In genomic region chr8:110996641-110997430, GRCm38 (mm10) we compare ENCODE assay signal across 8 mouse cellular contexts. TPM values are rescaled to one million over a fixed set of nuclear protein-coding genes. Genes with fewer than 3 reads are reported as not detected.
DNase-seq lines count a peak whose midpoint lies in the region; ATAC-seq and TF ChIP-seq lines count a peak whose summit lies in the region.

No protein-coding gene starts in this region.

- H3K9me3 ChIP-seq in kidney, embryonic 14.5 days (ENCODE audit: control insufficient read depth, low read length): no peaks in the 10 kb centered on the region
- no peaks in the 10 kb centered on the region for H3K9me3 ChIP-seq in forebrain, postnatal 0 days (ENCODE audit: low read length)

- peaks cover 10% of the 10 kb centered on the region; the same call in 1 of the 2 replicates for H3K36me3 ChIP-seq in kidney, embryonic 14.5 days (ENCODE audit: control insufficient read depth, insufficient read depth, low read length)
- H3K36me3 ChIP-seq in forebrain, postnatal 0 days (ENCODE audit: insufficient read depth): peaks cover 13% of the 10 kb centered on the region
- 0 out of 2 replicates have a peak, but pooled peaks cover 5% of the 10 kb centered on the region for H3K36me3 ChIP-seq in macrophage (ENCODE audit: inconsistent target)

- WGBS in kidney, embryonic 14.5 days: 35% methylated on average over 16 of the region's 16 CpGs
- WGBS in forebrain, postnatal 0 days: 35% methylated on average over 16 of the region's 16 CpGs
- 31% methylated on average over 16 of the region's 16 CpGs for WGBS in macrophage (ENCODE audit: missing documents)

- peak overlapping the region; percentile 80 for H3K4me3 ChIP-seq in kidney, embryonic 14.5 days (ENCODE audit: low read length)
- H3K4me3 ChIP-seq in forebrain, postnatal 0 days (ENCODE audit: low read depth, low read length): peak overlapping the region; percentile 94
- peak overlapping the region; percentile 96 for H3K4me3 ChIP-seq in macrophage (ENCODE audit: inconsistent target)

- H3K27ac ChIP-seq in kidney, embryonic 14.5 days (ENCODE audit: low read depth, low read length): peak overlapping the region; percentile 77
- peak overlapping the region; percentile 64 for H3K27ac ChIP-seq in forebrain, postnatal 0 days (ENCODE audit: low read depth, low read length)
- peak overlapping the region; percentile 37 for H3K27ac ChIP-seq in macrophage

- H3K79me2 ChIP-seq in macrophage (ENCODE audit: inconsistent target): peaks cover 54% of the 10 kb centered on the region

- no peaks in the 10 kb centered on the region for H3K27me3 ChIP-seq in kidney, embryonic 14.5 days (ENCODE audit: control insufficient read depth, insufficient read depth, low read length)
- no peaks in the 10 kb centered on the region for H3K27me3 ChIP-seq in forebrain, postnatal 0 days (ENCODE audit: insufficient read depth, low read length)

- TF ChIP-seq CTCF in forebrain, postnatal 0 days (IDR thresholded peaks at IDR 0.05; ENCODE audit: low read depth): no peak

- H3K4me1 ChIP-seq in kidney, embryonic 14.5 days (ENCODE audit: control insufficient read depth, insufficient read depth, low read length): peaks cover 4% of the 10 kb centered on the region
- 0 out of 2 replicates have a peak, but pooled peaks cover 5% of the 10 kb centered on the region for H3K4me1 ChIP-seq in forebrain, postnatal 0 days (ENCODE audit: insufficient read depth)

- H3K4me2 ChIP-seq in kidney, embryonic 14.5 days (replicated peaks; ENCODE audit: low read depth, low read length): peak overlapping the region; percentile 49
- H3K4me2 ChIP-seq in forebrain, postnatal 0 days (ENCODE audit: low read depth): peak overlapping the region; percentile 62

- no peak for DNase-seq in kidney, postnatal 14 days
- peak; percentile 14 for DNase-seq in MEL-GATA-1-ER (ENCODE audit: extremely low read depth, low read depth)
- no peak for DNase-seq in forebrain, postnatal 0 days
- DNase-seq in layer of hippocampus, adult 11-12 months (ENCODE audit: low spot score): no peak
- no peak for DNase-seq in adrenal gland, postnatal 25 days
- no peak for DNase-seq in spleen, postnatal 36 days (ENCODE audit: low spot score in 2 of 2)

- peak overlapping the region; percentile 76 for H3K9ac ChIP-seq in kidney, embryonic 14.5 days (ENCODE audit: low read depth, low read length)
- peak overlapping the region; percentile 78 for H3K9ac ChIP-seq in forebrain, postnatal 0 days

- no peak for ATAC-seq in kidney, embryonic 14.5 days (ENCODE audit: low FRiP score, low TSS enrichment)
- no peak for ATAC-seq in forebrain, postnatal 0 days

RNA-seq across cellular contexts. Expression of gene Ddx19a, which starts 0.8 kb away (rescaled TPM):
- 12.8 and 20.1 TPM in 2 replicates for polyA plus RNA-seq in kidney, embryonic 14.5 days (2014; fragmentation: Nextera tagmentation; extraction: Ambion mirVana)
- total RNA-seq in forebrain, postnatal 0 days (2014; rRNA removed): 32.5 and 44.3 TPM in 2 replicates
- polyA plus RNA-seq in forebrain, postnatal 0 days (2015; fragmentation: Nextera tagmentation; extraction: Ambion mirVana): 14.3 and 15.0 TPM in 2 replicates
- total RNA-seq in macrophage (2018; cell fraction: chromatin; rRNA removed): 10 to 100 TPM in 19 of 26 experiments, 1 to 10 TPM in 7; 3.3 to 26.7 (median 15.7) TPM
- total RNA-seq in macrophage (2018; cell fraction: cytosol; rRNA removed): 10 to 100 TPM; 26.9 to 38.5 (median 31.9) TPM
- 10 to 100 TPM in 23 of 26 experiments, 1 to 10 TPM in 3; 7.4 to 28.1 (median 13.8) TPM for total RNA-seq in macrophage (2018; cell fraction: nucleus; rRNA removed)
- polyA plus RNA-seq in macrophage (2018): 29.5 to 44.2 TPM (median 44.0 TPM) in 3 replicates
- total RNA-seq in adrenal gland, postnatal 25 days (2021): 39.5 and 50.9 TPM in 2 replicates

RNA-seq across cellular contexts. Expression of gene Ddx19b, which starts 34.7 kb away (rescaled TPM):
- 2.3 and 6.7 TPM in 2 replicates for polyA plus RNA-seq in kidney, embryonic 14.5 days (2014; fragmentation: Nextera tagmentation; extraction: Ambion mirVana)
- total RNA-seq in forebrain, postnatal 0 days (2014; rRNA removed): 12.5 and 16.8 TPM in 2 replicates
- 4.9 and 5.5 TPM in 2 replicates for polyA plus RNA-seq in forebrain, postnatal 0 days (2015; fragmentation: Nextera tagmentation; extraction: Ambion mirVana)
- 10 to 100 TPM in 25 of 26 experiments, 1 to 10 TPM in 1; 9.9 to 43.4 (median 21.4) TPM for total RNA-seq in macrophage (2018; cell fraction: chromatin; rRNA removed)
- 1 to 10 TPM; 5.9 to 9.5 (median 7.7) TPM for total RNA-seq in macrophage (2018; cell fraction: cytosol; rRNA removed)
- total RNA-seq in macrophage (2018; cell fraction: nucleus; rRNA removed): 10 to 100 TPM in 22 of 26 experiments, 1 to 10 TPM in 4; 6.2 to 26.4 (median 13.7) TPM
- 4.9 to 7.6 TPM (median 6.2 TPM) in 3 replicates for polyA plus RNA-seq in macrophage (2018)
- 9.3 and 12.4 TPM in 2 replicates for total RNA-seq in adrenal gland, postnatal 25 days (2021)

RNA-seq across cellular contexts. Expression of gene Aars, which starts 36.1 kb away (rescaled TPM):
- polyA plus RNA-seq in kidney, embryonic 14.5 days (2014; fragmentation: Nextera tagmentation; extraction: Ambion mirVana): 37.9 and 59.7 TPM in 2 replicates
- 79.3 and 106 TPM in 2 replicates for total RNA-seq in forebrain, postnatal 0 days (2014; rRNA removed)
- polyA plus RNA-seq in forebrain, postnatal 0 days (2015; fragmentation: Nextera tagmentation; extraction: Ambion mirVana): 67.4 and 74.5 TPM in 2 replicates
- total RNA-seq in macrophage (2018; cell fraction: chromatin; rRNA removed): 100 to 1,000 TPM in 9 of 26 experiments, 10 to 100 TPM in 17; 16.2 to 132 (median 58.6) TPM
- total RNA-seq in macrophage (2018; cell fraction: cytosol; rRNA removed): 100 to 1,000 TPM in 10 of 26 experiments, 10 to 100 TPM in 16; 28.2 to 129 (median 68.6) TPM
- 100 to 1,000 TPM in 12 of 26 experiments, 10 to 100 TPM in 14; 21.4 to 164 (median 69.5) TPM for total RNA-seq in macrophage (2018; cell fraction: nucleus; rRNA removed)
- polyA plus RNA-seq in macrophage (2018): 31.7 to 55.1 TPM (median 47.7 TPM) in 3 replicates
- total RNA-seq in adrenal gland, postnatal 25 days (2021): 163 and 173 TPM in 2 replicates

RNA-seq across cellular contexts. Expression of gene Exosc6, which starts 59.3 kb away (rescaled TPM):
- polyA plus RNA-seq in kidney, embryonic 14.5 days (2014; fragmentation: Nextera tagmentation; extraction: Ambion mirVana): 53.3 and 77.3 TPM in 2 replicates
- 2.8 TPM in 1 of 2 replicates, not detected in the other for total RNA-seq in forebrain, postnatal 0 days (2014; rRNA removed)
- not detected in 2 replicates for polyA plus RNA-seq in forebrain, postnatal 0 days (2015; fragmentation: Nextera tagmentation; extraction: Ambion mirVana)
- total RNA-seq in macrophage (2018; cell fraction: chromatin; rRNA removed): not detected
- total RNA-seq in macrophage (2018; cell fraction: cytosol; rRNA removed): not detected
- not detected for total RNA-seq in macrophage (2018; cell fraction: nucleus; rRNA removed)
- polyA plus RNA-seq in macrophage (2018): 0.31 TPM in 1 of 3 replicates, not detected in the others
- not detected in 2 replicates for total RNA-seq in adrenal gland, postnatal 25 days (2021)
